Mouse (Mus musculus) heart, postnatal 0 days (tissue): ENCODE results near the gene Ppcs. TPM values are rescaled to one million over a fixed set of nuclear protein-coding genes. Genes with fewer than 3 reads are reported as not detected.

ENCODE experiments used
- ATAC-seq: fragments of 200-750 bp; cut with Nextera tagmentation; 2 replicates; pipeline ENCODE4 v1.8.0; 2017; ENCODE audit warnings: low read depth, moderate number of reproducible peaks, moderate library complexity; ENCODE audit not compliant: insufficient read depth
- DNase-seq: peaks from one replicate; pipeline ENCODE4 v3.0.0-alpha.2; 2016; ENCODE audit warnings: low spot score
- H3K27ac ChIP-seq: fragments of 300-500 bp; sonication (generic); 2 replicates; pipeline ENCODE4 v1.5.1; 2014; ENCODE audit warnings: low read depth, mild to moderate bottlenecking
- H3K27me3 ChIP-seq: fragments of 300-500 bp; sonication (generic); 2 replicates; pipeline ENCODE4 v1.6.1; 2014; ENCODE audit warnings: low read length, mixed read lengths; ENCODE audit not compliant: control insufficient read depth, insufficient read depth
- H3K36me3 ChIP-seq: fragments of 300-500 bp; sonication (generic); replicated peaks from 2 replicates; pipeline ENCODE4 v1.6.1; 2014; ENCODE audit warnings: low read length, mixed read lengths; ENCODE audit not compliant: control insufficient read depth, insufficient read depth
- H3K4me1 ChIP-seq: fragments of 300-500 bp; sonication (generic); 2 replicates; pipeline ENCODE4 v1.6.1; 2014; ENCODE audit warnings: antibody characterized with exemption; ENCODE audit not compliant: control insufficient read depth, insufficient read depth
- H3K4me2 ChIP-seq: fragments of 300-500 bp; sonication (generic); 2 replicates; pipeline ENCODE4 v1.6.1; 2014; ENCODE audit warnings: low read depth, mild to moderate bottlenecking, low read length, moderate library complexity
- H3K4me3 ChIP-seq: fragments of 300-500 bp; sonication (generic); 2 replicates; pipeline ENCODE4 v1.5.1; 2014; ENCODE audit warnings: low read depth, low read length
- H3K9ac ChIP-seq: fragments of 300-500 bp; sonication (generic); replicated peaks from 2 replicates; pipeline ENCODE4 v1.6.1; 2014; ENCODE audit warnings: low read depth, low read length, mixed read lengths
- H3K9me3 ChIP-seq: fragments of 300-500 bp; sonication (generic); replicated peaks from 2 replicates; pipeline ENCODE4 v1.6.1; 2016; ENCODE audit warnings: low read length; ENCODE audit not compliant: control insufficient read depth
- CTCF ChIP-seq: IDR thresholded peaks from 2 replicates; pipeline ENCODE4 v1.5.1; 2016; ENCODE audit warnings: antibody characterized with exemption, control low read depth, low read depth
- EP300 ChIP-seq: IDR thresholded peaks from 2 replicates; pipeline ENCODE4 v1.6.1; 2016; ENCODE audit warnings: antibody characterized with exemption, low read depth
- WGBS: fragments of 180-500 bp; shearing (Covaris S2); extraction: QIAGEN DNeasy Blood & Tissue Kit; methylation state at CpG from one replicate; pipeline ENCODE4 v1.1.7; 2014; 5-methylcytosine and 5-hydroxymethylcytosine counted together
- polyA plus RNA-seq: library from polyadenylated mRNA; unstranded; fragments of >200 nt; fragmentation: Nextera tagmentation; extraction: Ambion mirVana; gene quantifications from 2 replicates; pipeline ENCODE4 v1.2.1, GENCODE M21; 2015
- total RNA-seq: library from RNA; depleted of rRNA; stranded (reverse); fragments of >200 nt; gene quantifications from 2 replicates; pipeline ENCODE4 v1.2.3, GENCODE M21; 2014; ENCODE audit warnings: low replicate concordance

The Ppcs gene
- total and polyA plus RNA-seq, 2 experiments from 2014 or later: 22.5 to 40.0 TPM

DNA sequence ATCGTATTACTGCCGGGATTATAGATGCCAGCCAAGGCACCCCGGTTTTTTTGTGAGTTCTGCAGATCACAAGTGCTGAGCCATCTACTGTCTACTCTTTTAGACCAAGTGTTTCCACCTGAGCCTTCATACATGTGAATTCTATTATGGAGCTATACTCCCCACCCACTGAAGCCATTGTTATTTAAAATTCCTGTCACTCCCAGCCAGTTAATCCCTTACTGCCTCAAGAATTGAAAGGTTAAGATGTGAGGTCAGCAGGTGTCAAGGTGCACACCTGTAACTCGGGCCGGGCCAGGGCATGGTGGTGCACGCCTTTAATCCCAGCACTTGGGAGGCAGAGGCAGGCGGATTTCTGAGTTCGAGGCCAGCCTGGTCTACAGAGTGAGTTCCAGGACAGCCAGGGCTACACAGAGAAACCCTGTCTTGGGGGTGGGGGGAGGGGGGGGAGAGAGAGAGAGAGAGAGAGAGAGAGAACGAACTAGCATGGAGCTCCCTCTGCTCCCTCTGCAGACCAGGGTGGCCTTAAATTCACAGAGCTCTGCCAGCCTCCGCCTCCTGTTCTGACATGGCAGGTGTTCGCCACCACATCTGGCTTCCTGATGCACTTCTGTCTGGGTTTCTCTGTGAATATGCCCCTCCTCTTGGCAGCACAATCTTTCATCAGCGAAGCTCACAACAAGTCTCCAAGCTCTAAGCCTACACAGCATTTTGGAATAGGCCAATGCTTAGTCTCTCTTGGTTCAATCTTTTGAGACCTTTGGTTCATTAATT, 10.2 kb downstream of the Ppcs start:
- no peak for ATAC-seq
- no peak overlapping the region for H3K4me2 ChIP-seq
- no peaks in the 10 kb centered on the region for H3K27me3 ChIP-seq
- no peak for TF ChIP-seq EP300
- no peak for TF ChIP-seq CTCF
- H3K4me1 ChIP-seq: peaks cover 8% of the 10 kb centered on the region; the same call in 1 of the 2 replicates
- no peak overlapping the region for H3K4me3 ChIP-seq
- 73% methylated on average over 12 of the region's 12 CpGs for WGBS
- no peaks in the 10 kb centered on the region for H3K36me3 ChIP-seq
- peak overlapping the region; percentile 31; the same call in 1 of the 2 replicates for H3K27ac ChIP-seq
- no peaks in the 10 kb centered on the region for H3K9me3 ChIP-seq
- H3K9ac ChIP-seq: no peak overlapping the region
- DNase-seq: no peak

DNA sequence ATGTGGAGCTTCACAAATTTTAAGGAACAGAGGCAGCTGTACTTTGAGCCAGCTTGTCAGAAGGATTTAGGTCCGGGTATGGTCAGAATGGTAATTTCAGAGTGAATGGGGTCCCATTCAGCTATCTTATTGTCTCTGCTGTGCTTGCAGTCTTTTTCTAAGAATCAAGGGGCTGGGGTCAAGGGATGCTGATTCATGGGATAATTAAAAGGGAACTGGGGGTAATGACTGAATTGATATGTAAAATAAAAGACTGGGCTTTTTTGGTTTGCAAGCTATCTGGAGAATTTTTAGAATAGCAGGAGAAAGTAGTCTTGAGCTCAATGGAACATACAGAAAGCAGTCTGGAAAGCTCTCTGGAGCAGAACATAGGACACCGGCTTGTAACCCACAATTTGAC, 18.8 kb downstream of the Ppcs start:
- H3K27me3 ChIP-seq: no peaks in the 10 kb centered on the region
- no peak overlapping the region for H3K27ac ChIP-seq
- H3K4me2 ChIP-seq: no peak overlapping the region
- H3K4me3 ChIP-seq: no peak overlapping the region
- no peaks in the 10 kb centered on the region for H3K4me1 ChIP-seq
- H3K9me3 ChIP-seq: peaks cover 15% of the 10 kb centered on the region; the same call in 1 of the 2 replicates
- H3K9ac ChIP-seq: no peak overlapping the region
- no peaks in the 10 kb centered on the region for H3K36me3 ChIP-seq
- ATAC-seq (no peak), DNase-seq (no peak)
- WGBS: 88% methylated on average over 2 of the region's 2 CpGs
- TF ChIP-seq EP300 (no peak), CTCF (no peak)

DNA sequence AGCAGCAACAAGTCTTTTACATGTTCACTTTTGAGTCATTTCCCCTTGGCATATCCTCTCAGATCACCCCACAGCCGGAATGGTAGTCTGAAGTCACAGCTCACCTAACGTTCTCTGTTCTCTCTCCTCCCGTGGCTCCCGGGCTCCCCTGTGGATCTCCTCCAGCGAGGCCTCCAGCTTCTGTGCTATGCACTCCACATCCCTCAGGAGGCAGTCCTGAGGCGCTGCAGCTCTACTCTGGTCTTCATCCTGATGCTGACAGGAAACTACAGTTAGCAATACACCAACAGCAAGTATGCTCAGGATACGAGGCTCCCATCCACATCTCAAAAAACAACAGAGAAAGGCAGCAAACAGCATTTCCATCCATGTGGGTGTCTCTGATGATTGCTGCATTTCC, 21.3 kb downstream of the Ppcs start:
- no peak overlapping the region for H3K9ac ChIP-seq
- no peaks in the 10 kb centered on the region for H3K36me3 ChIP-seq
- DNase-seq (no peak), ATAC-seq (no peak)
- TF ChIP-seq CTCF (peak; percentile 21), EP300 (no peak)
- H3K27ac ChIP-seq: no peak overlapping the region
- 49% methylated on average over 7 of the region's 7 CpGs for WGBS
- H3K27me3 ChIP-seq: no peaks in the 10 kb centered on the region
- no peak overlapping the region for H3K4me2 ChIP-seq
- H3K9me3 ChIP-seq: peaks cover 15% of the 10 kb centered on the region; the same call in 1 of the 2 replicates
- H3K4me3 ChIP-seq: no peak overlapping the region
- no peaks in the 10 kb centered on the region for H3K4me1 ChIP-seq

DNA sequence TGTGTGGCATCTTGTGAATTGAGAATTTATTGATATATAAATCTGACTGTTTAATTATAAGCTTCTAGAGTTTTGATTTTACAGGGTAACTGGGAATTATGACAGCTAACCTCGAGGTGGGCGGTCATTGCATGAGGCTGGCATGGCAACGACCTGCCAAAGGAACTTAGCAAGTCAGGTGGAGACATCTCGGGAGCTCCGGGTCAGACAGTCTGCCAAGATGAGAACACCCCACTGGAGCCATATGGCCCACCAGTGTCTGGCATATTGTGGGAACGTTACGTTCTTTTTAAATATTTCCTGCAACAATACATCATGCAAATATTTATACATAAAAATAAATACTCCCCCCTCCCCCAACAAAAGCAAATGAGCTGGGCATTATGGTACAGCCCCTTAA, 23.5 kb downstream of the Ppcs start:
- no peak overlapping the region for H3K4me3 ChIP-seq
- no peak overlapping the region for H3K9ac ChIP-seq
- H3K36me3 ChIP-seq: no peaks in the 10 kb centered on the region
- WGBS: 78% methylated on average over 7 of the region's 7 CpGs
- DNase-seq (no peak), ATAC-seq (no peak)
- no peaks in the 10 kb centered on the region for H3K27me3 ChIP-seq
- H3K4me2 ChIP-seq: no peak overlapping the region
- peaks cover 15% of the 10 kb centered on the region; the same call in 1 of the 2 replicates for H3K9me3 ChIP-seq
- TF ChIP-seq EP300 (no peak), CTCF (no peak)
- no peak overlapping the region for H3K27ac ChIP-seq
- no peaks in the 10 kb centered on the region for H3K4me1 ChIP-seq

DNA sequence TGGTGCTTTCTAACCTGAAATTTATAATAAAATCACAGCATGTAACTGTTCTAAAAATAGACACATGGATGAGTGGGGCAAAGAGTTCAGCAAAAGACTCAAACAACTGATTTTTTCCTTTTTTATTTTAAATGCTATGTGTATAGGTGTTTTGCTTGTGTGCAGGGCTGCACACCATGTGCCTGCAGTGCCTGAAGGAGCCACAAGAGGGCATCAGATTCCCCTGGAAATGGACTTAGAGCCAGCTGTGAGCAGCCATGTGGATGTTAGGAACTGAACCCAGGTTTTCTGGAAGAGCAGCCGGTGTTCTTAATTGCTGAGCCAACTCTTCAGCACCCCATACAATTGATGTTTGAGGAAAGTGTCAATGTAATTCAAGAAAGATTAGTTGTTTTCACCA, 31.9 kb downstream of the Ppcs start:
- DNase-seq: no peak
- no peaks in the 10 kb centered on the region for H3K4me1 ChIP-seq
- no peaks in the 10 kb centered on the region for H3K27me3 ChIP-seq
- H3K9ac ChIP-seq: no peak overlapping the region
- TF ChIP-seq EP300 (no peak), CTCF (peak; percentile 28; the same call in 1 of the 2 replicates)
- no peak overlapping the region for H3K4me3 ChIP-seq
- 88% methylated on average over 1 of the region's 1 CpGs for WGBS
- H3K9me3 ChIP-seq: no peaks in the 10 kb centered on the region
- no peak for ATAC-seq
- H3K36me3 ChIP-seq: no peaks in the 10 kb centered on the region
- H3K4me2 ChIP-seq: no peak overlapping the region
- H3K27ac ChIP-seq: no peak overlapping the region

DNA sequence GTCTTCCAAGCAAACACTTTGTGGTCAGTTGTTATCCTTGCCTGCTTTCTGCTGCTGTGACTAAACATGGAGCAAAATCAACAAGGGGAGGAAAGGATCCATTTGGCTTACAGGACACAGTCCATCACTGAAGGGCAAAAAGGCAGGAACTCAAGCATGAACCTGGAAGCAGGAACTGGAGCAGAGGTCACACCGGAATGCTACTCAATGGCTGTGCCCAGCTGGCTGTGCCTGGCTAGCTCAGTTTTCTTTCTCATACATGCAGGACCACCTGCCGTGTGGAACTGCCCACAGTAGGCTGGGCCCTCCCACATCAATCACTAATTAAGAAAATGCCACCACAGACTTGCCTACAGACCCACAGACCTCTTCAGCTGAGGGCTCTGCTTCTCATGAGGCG, 33.0 kb downstream of the Ppcs start:
- Histone ChIP-seq H3K4me3 (no peak overlapping the region), H3K4me1 (no peaks in the 10 kb centered on the region), H3K4me2 (no peak overlapping the region), H3K9me3 (no peaks in the 10 kb centered on the region), H3K27me3 (no peaks in the 10 kb centered on the region), H3K36me3 (no peaks in the 10 kb centered on the region), H3K9ac (no peak overlapping the region), H3K27ac (no peak overlapping the region)
- no peak for DNase-seq
- WGBS: 80% methylated on average over 3 of the region's 3 CpGs
- no peak for ATAC-seq
- no peak for TF ChIP-seq EP300
